Mouse (Mus musculus) midbrain, embryonic 16.5 days (tissue): Measurements from ENCODE around the gene I830077J02Rik. TPM values are rescaled to one million over a fixed set of nuclear protein-coding genes. Genes with fewer than 3 reads are reported as not detected.

Experiments used
- ATAC-seq: fragments of 200-750 bp; cut with Nextera tagmentation; 2 replicates; pipeline ENCODE4 v1.8.0; 2017; ENCODE audit warnings: moderate TSS enrichment
- H3K27ac ChIP-seq: fragments of 300-500 bp; sonication (generic); 2 replicates; pipeline ENCODE4 v1.5.1; 2014; ENCODE audit warnings: mild to moderate bottlenecking, low read length, mixed read lengths
- H3K27me3 ChIP-seq: fragments of 300-500 bp; sonication (generic); 2 replicates; pipeline ENCODE4 v1.6.1; 2014; ENCODE audit warnings: low read depth, low read length, mixed read lengths; ENCODE audit not compliant: control insufficient read depth, insufficient read depth
- H3K36me3 ChIP-seq: fragments of 300-500 bp; sonication (generic); 2 replicates; pipeline ENCODE4 v1.6.1; 2014; ENCODE audit warnings: mild to moderate bottlenecking, low read length, moderate library complexity, mixed read lengths; ENCODE audit not compliant: control insufficient read depth, insufficient read depth
- H3K4me1 ChIP-seq: fragments of 300-500 bp; sonication (generic); 2 replicates; pipeline ENCODE4 v1.6.1; 2014; ENCODE audit warnings: mild to moderate bottlenecking, low read length, mixed read lengths; ENCODE audit not compliant: control insufficient read depth, insufficient read depth
- H3K4me2 ChIP-seq: fragments of 300-500 bp; sonication (generic); 2 replicates; pipeline ENCODE4 v1.6.1; 2014; ENCODE audit warnings: mild to moderate bottlenecking, low read length, mixed read lengths
- H3K4me3 ChIP-seq: fragments of 300-500 bp; sonication (generic); 2 replicates; pipeline ENCODE4 v1.5.1; 2014; ENCODE audit warnings: low read depth, mild to moderate bottlenecking, low read length, moderate library complexity, mixed read lengths
- H3K9ac ChIP-seq: fragments of 300-500 bp; sonication (generic); 2 replicates; pipeline ENCODE4 v1.6.1; 2014; ENCODE audit warnings: low read depth, low read length, mixed read lengths
- H3K9me3 ChIP-seq: fragments of 300-500 bp; sonication (generic); replicated peaks from 2 replicates; pipeline ENCODE4 v1.6.1; 2014; ENCODE audit warnings: mild to moderate bottlenecking, low read length, mixed read lengths; ENCODE audit not compliant: control insufficient read depth, poor library complexity, severe bottlenecking
- WGBS: fragments of 180-500 bp; shearing (Covaris S2); extraction: QIAGEN DNeasy Blood & Tissue Kit; methylation state at CpG from one replicate; pipeline ENCODE4 v1.1.7; 2014; 5-methylcytosine and 5-hydroxymethylcytosine counted together
- polyA plus RNA-seq: library from polyadenylated mRNA; unstranded; fragments of >200 nt; fragmentation: Nextera tagmentation; extraction: Ambion mirVana; gene quantifications from 2 replicates; pipeline ENCODE4 v1.2.1, GENCODE M21; 2015

I830077J02Rik gene
- 0.12 and 0.30 TPM in 2 replicates for polyA plus RNA-seq

DNA sequence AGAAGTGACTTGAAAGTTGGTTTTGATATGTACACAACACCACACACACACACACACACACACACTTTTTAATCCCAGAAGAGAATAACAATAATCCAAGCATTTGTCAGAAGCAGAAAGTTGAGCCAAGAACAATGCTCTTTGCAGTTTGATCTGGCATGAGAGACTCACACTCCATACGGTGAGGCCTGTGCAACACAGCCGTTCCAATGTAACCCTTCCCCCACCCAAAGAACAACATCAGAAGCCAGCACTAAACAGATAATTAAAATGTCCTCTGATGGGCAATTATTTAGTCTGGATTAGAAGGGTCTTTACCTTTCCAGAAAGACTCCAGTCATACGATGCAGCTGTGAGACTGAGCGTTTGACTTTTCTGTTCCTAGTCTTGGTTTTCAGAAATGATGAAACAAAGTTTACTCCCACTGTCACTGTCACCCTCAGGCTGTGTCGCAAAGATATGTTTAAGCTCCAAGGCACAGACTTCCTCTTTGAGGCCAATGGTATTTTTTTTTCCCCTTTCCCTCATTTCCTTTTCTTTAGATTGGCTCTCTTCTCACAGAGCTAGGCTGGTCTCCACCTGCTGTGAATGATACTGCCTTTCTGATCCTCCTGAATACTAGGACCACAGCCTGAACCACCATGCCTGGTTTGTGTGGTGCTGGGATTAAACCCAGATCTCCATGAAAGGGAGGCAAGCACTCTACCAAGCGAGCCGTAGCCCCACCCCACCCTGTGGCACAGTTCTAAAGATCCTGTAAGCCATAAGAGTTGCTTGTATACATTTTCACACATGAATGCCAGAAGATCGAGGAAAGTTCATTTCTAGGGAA lies at the start of gene I830077J02Rik:
TSS of gene I830077J02Rik (minus strand) at position 425 of the 832 bp plus-strand sequence.
- ATAC-seq = no peak

DNA sequence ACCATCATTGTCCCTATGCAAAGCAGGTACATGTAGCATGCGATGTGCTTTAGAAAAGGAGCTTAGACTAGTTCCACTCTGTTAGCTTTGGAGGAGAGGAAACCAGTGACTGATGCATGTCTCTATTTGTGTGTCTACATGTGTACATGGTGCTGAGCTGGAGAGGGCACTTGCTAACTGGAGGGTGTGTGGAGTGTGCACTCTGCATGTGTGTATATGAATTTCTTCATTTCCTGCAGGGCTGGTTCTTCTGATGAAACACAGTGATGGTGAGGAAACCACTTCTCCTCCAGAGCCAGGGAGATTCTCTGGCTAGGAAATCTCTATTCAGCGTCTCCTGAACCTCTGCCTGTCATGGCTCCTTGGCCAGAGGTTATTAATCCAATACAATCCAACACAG lies 41.7 kb upstream of the I830077J02Rik start:
- WGBS = 77% methylated on average over 2 of the region's 2 CpGs

More for the DNA sequence above, at the start of gene I830077J02Rik:
- Histone ChIP-seq H3K4me3 (no peak within 1 kb of the TSS), H3K4me2 (no peak within 1 kb of the TSS), H3K9ac (no peak within 1 kb of the TSS), H3K9me3 (no peaks in the 10 kb centered on the region), H3K27me3 (no peaks in the 10 kb centered on the region), H3K36me3 (peaks cover 1% of the 10 kb centered on the region; the same call in 1 of the 2 replicates), H3K4me1 (no peaks in the 10 kb centered on the region), H3K27ac (no peak within 1 kb of the TSS)
- 89% methylated on average over 8 of the region's 8 CpGs for WGBS

DNA sequence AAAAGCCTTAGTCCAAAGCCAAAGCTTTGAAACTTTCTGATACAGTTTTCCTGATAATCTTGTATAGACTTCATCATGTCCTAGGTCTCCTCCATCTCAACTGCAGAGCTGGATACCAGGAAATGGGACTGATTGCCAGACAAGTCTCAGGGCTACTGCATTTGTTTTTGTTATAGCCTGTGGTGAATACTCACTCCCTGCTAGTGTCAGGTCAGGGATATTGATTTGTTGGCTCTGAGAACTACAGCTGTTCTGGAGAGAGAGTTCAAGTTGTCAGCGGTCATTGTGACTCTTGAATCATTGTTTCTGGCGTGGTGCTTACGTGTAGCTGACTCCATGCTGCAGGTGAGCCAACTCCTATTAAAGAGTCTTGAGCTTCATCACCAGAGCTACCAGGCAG lies 40.9 kb upstream of the I830077J02Rik start, which contains the start of gene Ovgp1:
TSS of gene Ovgp1 (plus strand) at position 301 of the 400 bp plus-strand sequence.
- Histone ChIP-seq H3K4me2 (no peak within 1 kb of the TSS), H3K9ac (no peak within 1 kb of the TSS), H3K27me3 (no peaks in the 10 kb centered on the region), H3K4me3 (no peak within 1 kb of the TSS), H3K9me3 (no peaks in the 10 kb centered on the region), H3K27ac (no peak within 1 kb of the TSS), H3K4me1 (no peaks in the 10 kb centered on the region), H3K36me3 (peaks cover 6% of the 10 kb centered on the region)
- ATAC-seq = no peak
- WGBS = 78% methylated on average over 3 of the region's 3 CpGs

More for the DNA sequence above, 41.7 kb upstream of the I830077J02Rik start:
- ATAC-seq = no peak
- Histone ChIP-seq H3K4me1 (no peaks in the 10 kb centered on the region), H3K27me3 (no peaks in the 10 kb centered on the region), H3K9me3 (no peaks in the 10 kb centered on the region), H3K9ac (no peak overlapping the region), H3K36me3 (peaks cover 2% of the 10 kb centered on the region), H3K4me3 (no peak overlapping the region), H3K4me2 (no peak overlapping the region), H3K27ac (no peak overlapping the region)

DNA sequence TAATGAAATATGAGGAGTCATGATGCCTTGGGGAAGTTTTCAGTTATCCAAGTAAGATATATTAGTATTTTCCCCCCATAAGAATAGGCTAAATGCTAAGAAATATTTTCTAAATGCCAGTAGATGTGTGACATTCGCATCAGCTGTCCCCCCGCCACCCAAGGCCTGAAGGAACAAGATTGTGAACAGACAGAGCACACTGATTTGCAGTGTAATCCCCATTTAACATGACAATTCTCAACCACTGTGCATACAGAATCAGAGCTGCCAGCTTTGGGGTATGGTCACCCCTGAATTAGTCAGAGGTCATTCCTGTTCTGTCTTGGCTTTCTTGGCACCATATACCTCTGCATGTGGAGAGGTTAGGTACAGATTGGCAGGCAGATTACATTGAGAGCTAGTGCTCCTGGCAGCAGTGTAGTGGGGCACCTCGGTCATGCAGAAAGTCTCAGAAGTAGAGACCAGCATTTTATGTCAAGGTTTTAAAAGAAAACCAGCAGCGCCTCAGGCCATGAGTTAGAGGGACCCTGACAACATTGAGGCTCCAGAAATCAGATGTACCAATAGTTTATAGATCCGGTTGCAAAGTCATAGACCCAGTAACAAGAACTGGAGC lies 39.5 kb upstream of the I830077J02Rik start:
- peak; percentile 47; the same call in 1 of the 2 replicates for ATAC-seq
- H3K27ac ChIP-seq = no peak overlapping the region
- H3K9ac ChIP-seq = no peak overlapping the region
- no peak overlapping the region for H3K4me2 ChIP-seq
- H3K27me3 ChIP-seq = no peaks in the 10 kb centered on the region
- H3K4me1 ChIP-seq = no peaks in the 10 kb centered on the region
- H3K4me3 ChIP-seq = no peak overlapping the region
- peaks cover 13% of the 10 kb centered on the region for H3K36me3 ChIP-seq
- WGBS = 82% methylated on average over 5 of the region's 5 CpGs
- H3K9me3 ChIP-seq = no peaks in the 10 kb centered on the region

DNA sequence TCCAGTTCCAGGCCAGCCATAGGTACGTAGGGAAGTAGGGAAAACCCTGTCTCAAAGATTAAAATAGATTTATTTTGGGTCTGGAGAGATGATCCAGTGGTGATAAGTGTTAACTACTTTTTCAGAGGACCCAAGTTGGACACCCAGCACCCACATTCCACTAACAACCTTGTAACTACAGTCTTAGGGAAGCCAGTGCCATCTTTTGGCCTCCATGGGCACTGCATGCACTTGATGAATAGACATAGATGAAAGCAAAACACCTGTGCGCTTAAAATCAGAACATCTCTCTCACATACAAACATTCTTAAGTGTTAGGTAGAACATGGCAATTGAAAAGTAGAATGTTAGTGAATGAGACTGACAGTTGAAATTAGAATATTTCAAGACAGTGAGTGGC lies 28.2 kb upstream of the I830077J02Rik start:
- no peak overlapping the region for H3K9ac ChIP-seq
- 95% methylated on average over 2 of the region's 2 CpGs for WGBS
- H3K9me3 ChIP-seq = no peaks in the 10 kb centered on the region
- H3K4me3 ChIP-seq = no peak overlapping the region
- no peak for ATAC-seq
- H3K4me2 ChIP-seq = peak overlapping the region; percentile 87
- H3K36me3 ChIP-seq = peaks cover 18% of the 10 kb centered on the region
- no peak overlapping the region for H3K27ac ChIP-seq
- H3K27me3 ChIP-seq = no peaks in the 10 kb centered on the region
- H3K4me1 ChIP-seq = peaks cover 31% of the 10 kb centered on the region

DNA sequence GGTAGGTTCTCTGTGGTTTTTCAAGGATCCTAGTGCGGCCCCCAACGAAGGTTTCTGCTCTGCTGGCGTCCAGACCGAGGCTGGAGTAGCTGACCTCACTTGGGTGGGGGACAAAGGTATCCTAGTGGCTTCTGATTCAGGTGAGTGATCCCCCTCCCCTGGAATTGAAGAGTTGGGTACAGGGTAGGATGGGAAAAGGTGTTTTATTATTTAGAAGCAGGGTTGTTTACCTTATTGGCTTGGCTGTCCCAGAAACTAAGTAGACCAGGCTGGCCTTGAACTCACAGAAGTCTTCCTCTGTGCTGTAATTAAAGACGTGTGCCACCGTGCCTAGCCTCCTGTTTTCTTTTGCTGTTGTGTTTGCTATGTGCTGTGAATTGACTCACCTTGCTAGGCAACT lies 27.5 kb upstream of the I830077J02Rik start, which contains the start of gene Atp5f1:
TSS of gene Atp5f1 (minus strand) at position 101 of the 400 bp plus-strand sequence.
- ATAC-seq = peak; percentile 14; the same call in 1 of the 2 replicates
- Histone ChIP-seq H3K27ac (peak within 1 kb of the TSS; percentile 92), H3K9ac (peak within 1 kb of the TSS; percentile 96), H3K36me3 (peaks cover 14% of the 10 kb centered on the region), H3K4me3 (peak within 1 kb of the TSS; percentile 59), H3K4me2 (peak within 1 kb of the TSS; percentile 87), H3K27me3 (no peaks in the 10 kb centered on the region), H3K9me3 (no peaks in the 10 kb centered on the region), H3K4me1 (peaks cover 31% of the 10 kb centered on the region)
- WGBS = 10% methylated on average over 6 of the region's 6 CpGs

DNA sequence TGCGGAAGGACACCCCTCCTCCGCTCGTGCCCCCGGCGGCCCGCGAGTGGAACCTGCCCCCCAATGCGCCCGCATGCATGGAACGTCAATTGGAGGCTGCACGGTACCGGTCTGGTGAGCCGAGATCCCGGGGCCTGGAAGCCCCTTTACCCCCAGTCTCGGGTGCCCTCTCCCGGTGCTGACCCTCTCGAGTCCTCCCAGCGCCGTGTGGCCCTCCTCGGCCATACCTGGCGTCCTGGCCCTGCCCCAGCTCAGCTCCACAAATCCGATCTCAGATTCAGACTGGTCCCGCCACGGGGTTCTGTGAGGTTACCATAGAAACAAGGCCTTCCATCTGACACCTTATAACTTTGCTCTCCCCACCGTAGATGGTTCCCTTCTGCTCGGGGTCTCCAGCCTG lies 27.1 kb upstream of the I830077J02Rik start:
- no peaks in the 10 kb centered on the region for H3K27me3 ChIP-seq
- H3K4me1 ChIP-seq = peaks cover 31% of the 10 kb centered on the region
- H3K27ac ChIP-seq = peak overlapping the region; percentile 72
- H3K9me3 ChIP-seq = no peaks in the 10 kb centered on the region
- peak overlapping the region; percentile 59 for H3K4me3 ChIP-seq
- H3K4me2 ChIP-seq = peak overlapping the region; percentile 87
- peak overlapping the region; percentile 81 for H3K9ac ChIP-seq
- H3K36me3 ChIP-seq = peaks cover 11% of the 10 kb centered on the region
- 0% methylated on average over 26 of the region's 26 CpGs for WGBS
- peak; percentile 87 for ATAC-seq

DNA sequence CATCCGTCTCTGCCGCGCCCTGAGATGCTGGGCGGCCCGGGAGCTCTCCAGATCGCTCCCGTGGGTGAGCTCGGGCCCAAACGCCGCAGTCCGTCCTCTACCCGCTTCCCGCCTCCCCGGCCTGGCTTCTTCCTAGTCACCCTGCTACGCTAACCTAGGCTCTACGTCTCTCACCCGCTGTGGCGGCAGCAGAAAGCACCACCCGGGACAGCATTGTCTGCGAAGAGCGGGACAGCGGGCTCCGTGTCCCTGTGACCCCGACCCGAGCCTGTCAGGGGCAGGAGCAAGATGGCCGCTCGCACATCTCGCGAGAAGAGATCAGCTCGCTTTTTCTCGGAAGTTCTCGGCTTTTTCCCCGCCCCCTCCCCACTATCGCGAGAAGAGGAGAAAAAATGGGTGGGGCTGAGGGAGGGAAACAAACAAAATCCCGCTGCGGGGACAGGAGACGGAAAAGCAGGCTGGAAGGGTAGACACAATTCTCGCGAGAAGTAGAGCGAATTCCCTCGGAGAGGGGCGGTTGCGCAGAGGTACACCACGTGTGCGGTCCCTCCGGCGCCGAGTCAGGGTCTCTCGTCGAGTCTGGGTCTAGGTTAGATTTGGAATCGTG lies 26.6 kb upstream of the I830077J02Rik start, which contains the start of gene Wdr77:
TSS of gene Wdr77 (plus strand) at position 396 of the 607 bp plus-strand sequence.
- Histone ChIP-seq H3K36me3 (peaks cover 8% of the 10 kb centered on the region), H3K4me3 (peak within 1 kb of the TSS; percentile 59), H3K9me3 (no peaks in the 10 kb centered on the region), H3K27me3 (no peaks in the 10 kb centered on the region), H3K4me2 (peak within 1 kb of the TSS; percentile 88), H3K4me1 (peaks cover 33% of the 10 kb centered on the region), H3K27ac (peak within 1 kb of the TSS; percentile 92), H3K9ac (peak within 1 kb of the TSS; percentile 96)
- peak; percentile 98 for ATAC-seq
- WGBS = under 1% methylated on average over 50 of the region's 52 CpGs
